Mouse (Mus musculus) effector memory CD4-positive, alpha-beta T cell, adult 7 months (primary cell): ENCODE results near the gene Trim25. TPM values are rescaled to one million over a fixed set of nuclear protein-coding genes. Genes with fewer than 3 reads are reported as not detected.

Experiments used
- polyA plus RNA-seq: library from polyadenylated mRNA; unstranded; fragments of 100-300 nt; shearing (Covaris generic); gene quantifications from one replicate; pipeline ENCODE4 v1.2.1, GENCODE M21; 2017

Gene Trim25
- polyA plus RNA-seq, result 26.0 TPM

GRCm38 (mm10) chr11:88998974-88999722 is at the start of gene Trim25:
TSS of gene Trim25 (plus strand) at chr11:88999376.

GRCm38 (mm10) chr11:88955217-88955969 is 43.8 kb upstream of the Trim25 start, which contains the start of gene Scpep1:
TSS of gene Scpep1 (minus strand) at chr11:88955465.

GRCm38 (mm10) chr11:88966881-88967361 is 32.3 kb upstream of the Trim25 start, which contains the start of gene Elobl:
TSS of gene Elobl (minus strand) at chr11:88966931.

GRCm38 (mm10) chr11:88970202-88970732 is 28.9 kb upstream of the Trim25 start, which contains the start of gene Coil:
TSS of gene Coil (plus strand) at chr11:88970252.

GRCm38 (mm10) chr11:89066750-89067149 is 67.6 kb downstream of the Trim25 start, which contains the start of gene Dgke:
TSS of gene Dgke (minus strand) at chr11:89066850.

Other genes starting within 250 kb of the Trim25 start
- 1.2 TPM for gene Akap1, start 134.8 kb upstream of the Trim25 start, polyA plus RNA-seq
- gene Scpep1, start 43.9 kb upstream of the Trim25 start, polyA plus RNA-seq, result 35.6 TPM
- not detected for gene Elobl, start 32.4 kb upstream of the Trim25 start, polyA plus RNA-seq
- gene Coil, start 29.1 kb upstream of the Trim25 start, polyA plus RNA-seq, result 6.5 TPM
- 11.4 TPM for gene Dgke, start 67.5 kb downstream of the Trim25 start, polyA plus RNA-seq
- not detected for gene Gm525, start 74.5 kb downstream of the Trim25 start, polyA plus RNA-seq